Mouse (Mus musculus) embryonic fibroblast, embryonic 13.5 days (primary cell): ENCODE measurements around the gene Hcn4.

Experiments used
- CTCF ChIP-seq: IDR thresholded peaks from 2 replicates; pipeline ENCODE4 v1.5.1; 2011; ENCODE audit warnings: mild to moderate bottlenecking, control low read depth, low read length, moderate library complexity, borderline replicate concordance; ENCODE audit not compliant: insufficient read depth
- POLR2A ChIP-seq: IDR thresholded peaks from 2 replicates; pipeline ENCODE4 v1.6.1; 2011; ENCODE audit warnings: low read depth, mild to moderate bottlenecking, control low read depth, low read length, moderate library complexity

GRCm38 (mm10) chr9:58832939-58833338 lies 9.7 kb downstream of the Hcn4 start:
- TF ChIP-seq CTCF (no peak), POLR2A (no peak)
